Mouse (Mus musculus): ENCODE results near the gene Serinc4.
"Not testable (repeated sequence)": the region's sequence is repeated elsewhere in the genome, so short reads cannot be mapped to it uniquely, and the experiment has no call there.

Serinc4 gene

GRCm38 (mm10) chr2:121456692-121457642 lies at the start of gene Serinc4:
TSS of gene Serinc4 (minus strand) at chr2:121456781.
- DNase-seq (ENCODE audit: low read depth, low spot score): peak; percentile 86

- DNase-seq (ENCODE audit: low read depth, low spot score): not testable (repeated sequence)
Observed at GRCm38 (mm10) chr2:121501550-121501949, 45.0 kb upstream of the Serinc4 start.

GRCm38 (mm10) chr2:121484403-121484802 lies 27.8 kb upstream of the Serinc4 start:
- not testable (repeated sequence) for DNase-seq (ENCODE audit: low read depth, low spot score)

GRCm38 (mm10) chr2:121483576-121483975 lies 27.0 kb upstream of the Serinc4 start:
- no peak for DNase-seq (ENCODE audit: low read depth, low spot score)

- not testable (repeated sequence) for DNase-seq (ENCODE audit: low read depth, low spot score)
Observed at GRCm38 (mm10) chr2:121480916-121481315, 24.3 kb upstream of the Serinc4 start.

GRCm38 (mm10) chr2:121480498-121480897 lies 23.9 kb upstream of the Serinc4 start:
- peak; percentile 23 for DNase-seq (ENCODE audit: low read depth, low spot score)

GRCm38 (mm10) chr2:121477491-121478266 lies 21.1 kb upstream of the Serinc4 start:
- DNase-seq (ENCODE audit: low read depth, low spot score): no peak

- DNase-seq (ENCODE audit: low read depth, low spot score): not testable (repeated sequence)
Observed at GRCm38 (mm10) chr2:121475306-121475705, 18.7 kb upstream of the Serinc4 start.

GRCm38 (mm10) chr2:121474180-121474535 lies 17.6 kb upstream of the Serinc4 start:
- DNase-seq (ENCODE audit: low read depth, low spot score): no peak

GRCm38 (mm10) chr2:121473301-121474179 lies 17.0 kb upstream of the Serinc4 start, which contains the start of gene Mfap1b:
TSS of gene Mfap1b (minus strand) at chr2:121474067.
- peak; percentile 89 for DNase-seq (ENCODE audit: low read depth, low spot score)

- not testable (repeated sequence) for DNase-seq (ENCODE audit: low read depth, low spot score)
Observed at GRCm38 (mm10) chr2:121472783-121473182, 16.2 kb upstream of the Serinc4 start.

GRCm38 (mm10) chr2:121468982-121469381 lies 12.4 kb upstream of the Serinc4 start:
- DNase-seq (ENCODE audit: low read depth, low spot score): not testable (repeated sequence)

GRCm38 (mm10) chr2:121460071-121460470 lies 3.5 kb upstream of the Serinc4 start:
- DNase-seq (ENCODE audit: low read depth, low spot score): no peak

GRCm38 (mm10) chr2:121455534-121455933 lies 1.0 kb downstream of the Serinc4 start:
- DNase-seq (ENCODE audit: low read depth, low spot score): no peak

GRCm38 (mm10) chr2:121453917-121454316 lies 2.7 kb downstream of the Serinc4 start:
- DNase-seq (ENCODE audit: low read depth, low spot score): no peak

- no peak for DNase-seq (ENCODE audit: low read depth, low spot score)
Observed at GRCm38 (mm10) chr2:121452990-121453389, 3.6 kb downstream of the Serinc4 start, which contains the start of gene Hypk. TSS of gene Hypk (plus strand) at chr2:121453290.

- no peak for DNase-seq (ENCODE audit: low read depth, low spot score)
Observed at GRCm38 (mm10) chr2:121452361-121452760, 4.2 kb downstream of the Serinc4 start.

- DNase-seq (ENCODE audit: low read depth, low spot score): peak; percentile 15
Observed at GRCm38 (mm10) chr2:121450093-121450492, 6.5 kb downstream of the Serinc4 start.

GRCm38 (mm10) chr2:121449545-121450011 lies 7.0 kb downstream of the Serinc4 start:
- no peak for DNase-seq (ENCODE audit: low read depth, low spot score)

- peak; percentile 98 for DNase-seq (ENCODE audit: low read depth, low spot score)
Observed at GRCm38 (mm10) chr2:121448739-121449535, 7.6 kb downstream of the Serinc4 start, which contains the start of gene Serf2. TSS of gene Serf2 (plus strand) at chr2:121449195.
